Mouse (Mus musculus): ENCODE measurements around the gene 7530416G11Rik.

GRCm38 (mm10) chr15:85537151-85537550 lies 34.1 kb upstream of the 7530416G11Rik start:
- TF ChIP-seq POLR2A (IDR thresholded peaks at IDR 0.05; ENCODE audit: borderline replicate concordance, extremely low read depth, low read depth, low read length) (no peak), CTCF (IDR thresholded peaks at IDR 0.05; ENCODE audit: insufficient read depth, low read length) (no peak)

All from lung, adult 2 months (tissue).